Mouse (Mus musculus) cerebellum, adult 2 months (tissue): ENCODE measurements at regions not wholly inside any gene's neighbourhood (a gene's known extent, or its start where the extent isn't known, plus 50 kb on each side); places are given as distances from the start of the nearest gene placed in this dataset.

Experiments
- CTCF ChIP-seq: fragments of 200-500 bp; IDR thresholded peaks from 2 replicates; pipeline ENCODE4 v1.5.1; 2011; ENCODE audit warnings: low read depth, mild to moderate bottlenecking, control low read depth, low read length, moderate library complexity, borderline replicate concordance; ENCODE audit not compliant: insufficient read depth
- POLR2A ChIP-seq: fragments of 200-500 bp; IDR thresholded peaks from 2 replicates; pipeline ENCODE4 v1.6.1; 2011; ENCODE audit warnings: low read length, control low read depth, borderline replicate concordance; ENCODE audit not compliant: insufficient read depth

- TF ChIP-seq POLR2A (no peak), CTCF (no peak)
Observed at GRCm38 (mm10) chr4:4699102-4699501, 94.1 kb downstream of the Impad1 start.
